Comparison of ENCODE assay signal across 16 mouse cellular contexts in genomic region chr13:116709671-116710070, GRCm38 (mm10).
DNase-seq lines count a peak whose midpoint lies in the region; ATAC-seq and TF ChIP-seq lines count a peak whose summit lies in the region.
"Had no signal": no experiment of that assay in that cellular context is flagged by ENCODE, and none has a peak within 500 bp of the region (broad histone marks: within the 10 kb centered on the region; RNA-seq: fewer than 3 reads in every experiment).

No protein-coding gene starts in this region.

- intact Hi-C loops in heart, postnatal 14 days (cut with DNase I), result loop anchor here (5.0 to 10.0 kb wide), 5 partner anchors 397 to 1875 kb away; partner anchors contain the start of genes Gm49395 and Itga1

- H3K27ac ChIP-seq in heart, embryonic 11.5 days (ENCODE audit: low read depth, low read length), result no peak overlapping the region
- H3K27ac ChIP-seq in embryonic facial prominence, embryonic 10.5 days (replicated peaks), result no peak overlapping the region
- peak overlapping the region; percentile 75 for H3K27ac ChIP-seq in neural tube, embryonic 13.5 days (replicated peaks)
- H3K27ac ChIP-seq: embryonic facial prominence, embryonic 15.5 days; liver, embryonic 15.5 days had no signal

- H3K9me3 ChIP-seq in heart, embryonic 11.5 days (replicated peaks; ENCODE audit: control insufficient read depth, low read length), result no peaks in the 10 kb centered on the region
- H3K9me3 ChIP-seq in embryonic facial prominence, embryonic 10.5 days, result no peaks in the 10 kb centered on the region
- H3K9me3 ChIP-seq in neural tube, embryonic 13.5 days, result no peaks in the 10 kb centered on the region
- H3K9me3 ChIP-seq: embryonic facial prominence, embryonic 15.5 days; liver, embryonic 15.5 days had no signal

- no peaks in the 10 kb centered on the region for H3K36me3 ChIP-seq in heart, embryonic 11.5 days (ENCODE audit: control insufficient read depth, insufficient read depth, low read length)
- no peaks in the 10 kb centered on the region for H3K36me3 ChIP-seq in embryonic facial prominence, embryonic 10.5 days (replicated peaks)
- no peaks in the 10 kb centered on the region for H3K36me3 ChIP-seq in neural tube, embryonic 13.5 days
- H3K36me3 ChIP-seq: embryonic facial prominence, embryonic 15.5 days; liver, embryonic 15.5 days had no signal

- H3K27me3 ChIP-seq in heart, embryonic 11.5 days (ENCODE audit: control insufficient read depth, insufficient read depth, low read length), result peaks cover 57% of the 10 kb centered on the region
- H3K27me3 ChIP-seq in embryonic facial prominence, embryonic 10.5 days (replicated peaks; ENCODE audit: low read depth, poor library complexity, severe bottlenecking), result peaks cover 96% of the 10 kb centered on the region
- peaks cover 93% of the 10 kb centered on the region for H3K27me3 ChIP-seq in neural tube, embryonic 13.5 days

- no peak overlapping the region for H3K9ac ChIP-seq in heart, embryonic 11.5 days (ENCODE audit: low read depth, low read length)
- peak overlapping the region; percentile 31; the same call in 1 of the 2 replicates for H3K9ac ChIP-seq in neural tube, embryonic 13.5 days
- H3K9ac ChIP-seq: embryonic facial prominence, embryonic 15.5 days; liver, embryonic 15.5 days had no signal

- WGBS in heart, embryonic 11.5 days (ENCODE audit: insufficient replicate concordance), result 17% methylated on average over 7 of the region's 7 CpGs
- 6% methylated on average over 7 of the region's 7 CpGs for WGBS in embryonic facial prominence, embryonic 10.5 days
- WGBS in neural tube, embryonic 13.5 days, result 8% methylated on average over 7 of the region's 7 CpGs

- H3K4me2 ChIP-seq in heart, embryonic 11.5 days, result no peak overlapping the region
- H3K4me2 ChIP-seq in neural tube, embryonic 13.5 days, result 0 out of 2 replicates have a peak overlapping the region, but pooled peaks have one; percentile 14
- H3K4me2 ChIP-seq: liver, embryonic 15.5 days had no signal

- H3K4me1 ChIP-seq in heart, embryonic 11.5 days (ENCODE audit: control insufficient read depth, insufficient read depth, low read length), result peaks cover 9% of the 10 kb centered on the region; the same call in 1 of the 2 replicates
- H3K4me1 ChIP-seq in embryonic facial prominence, embryonic 10.5 days, result peaks cover 49% of the 10 kb centered on the region
- peaks cover 39% of the 10 kb centered on the region for H3K4me1 ChIP-seq in neural tube, embryonic 13.5 days (replicated peaks)
- H3K4me1 ChIP-seq: liver, embryonic 15.5 days had no signal

- H3K4me3 ChIP-seq in heart, embryonic 11.5 days (ENCODE audit: low read depth, low read length), result no peak overlapping the region
- no peak overlapping the region for H3K4me3 ChIP-seq in embryonic facial prominence, embryonic 10.5 days
- H3K4me3 ChIP-seq in neural tube, embryonic 13.5 days, result no peak overlapping the region
- H3K4me3 ChIP-seq: liver, embryonic 15.5 days had no signal

- no peak for DNase-seq in heart, postnatal 14 days
- peak; percentile 26 for DNase-seq in brain, embryonic 14.5 days (ENCODE audit: low read depth)
- DNase-seq in embryonic facial prominence, embryonic 10.5 days (ENCODE audit: low spot score), result peak; percentile 47
- no peak for DNase-seq in kidney, postnatal 36 days
- DNase-seq: adrenal gland, adult 8-10 months; cerebellum, postnatal 14 days; heart, postnatal 10 days; kidney, postnatal 10 days; left cerebral cortex, postnatal 4 days; lung, postnatal 4 days had no signal

- TF ChIP-seq CTCF in brain, embryonic 14.5 days (IDR thresholded peaks at IDR 0.05; ENCODE audit: borderline replicate concordance, extremely low read depth, insufficient read depth, insufficient read length), result no peak

- peak; percentile 42; the same call in 1 of the 2 replicates for ATAC-seq in heart, embryonic 11.5 days (replicated peaks; ENCODE audit: insufficient number of reproducible peaks, low FRiP score, low TSS enrichment)
- no peak for ATAC-seq in neural tube, embryonic 13.5 days (ENCODE audit: low read depth)
- no peak for ATAC-seq in granulocyte monocyte progenitor cell, adult 5-6 weeks (replicated peaks; ENCODE audit: poor library complexity, severe bottlenecking)
- ATAC-seq: inflammation-experienced regulatory T-cells, adult 6 months had no signal

- no peak for TF ChIP-seq POLR2A in brain, embryonic 14.5 days (IDR thresholded peaks at IDR 0.05; ENCODE audit: borderline replicate concordance, extremely low read depth, insufficient read depth, insufficient read length, poor library complexity, severe bottlenecking)

Comparison
In these comparisons a context has a peak if more than half of its experiments do, and no peak if none do; other contexts are left out.
1. DNase-seq: peak in brain, embryonic 14.5 days (single experiment) and embryonic facial prominence, embryonic 10.5 days (single experiment); none in heart, postnatal 14 days (0 of 2) and kidney, postnatal 36 days (0 of 2).